Mouse (Mus musculus): ENCODE measurements around the gene Cphx3.
"Not testable (repeated sequence)": the region's sequence is repeated elsewhere in the genome, so short reads cannot be mapped to it uniquely, and the experiment has no call there.

The Cphx3 gene

GRCm38 (mm10) chr14:26081997-26082396, at the start of gene Cphx3:
Cphx3 (plus strand) TSS chr14:26082297.
- DNase-seq (ENCODE audit: low read depth, low spot score) = not testable (repeated sequence)

- DNase-seq (ENCODE audit: low read depth, low spot score) = not testable (repeated sequence)
Observed at GRCm38 (mm10) chr14:26034364-26034763, 47.7 kb upstream of the Cphx3 start.

GRCm38 (mm10) chr14:26035439-26035838, 46.7 kb upstream of the Cphx3 start:
- DNase-seq (ENCODE audit: low read depth, low spot score) = not testable (repeated sequence)

- DNase-seq (ENCODE audit: low read depth, low spot score) = not testable (repeated sequence)
Observed at GRCm38 (mm10) chr14:26042611-26043010, 39.5 kb upstream of the Cphx3 start, which contains the start of gene Gm9780. Gm9780 (minus strand) TSS chr14:26042711.

DNA sequence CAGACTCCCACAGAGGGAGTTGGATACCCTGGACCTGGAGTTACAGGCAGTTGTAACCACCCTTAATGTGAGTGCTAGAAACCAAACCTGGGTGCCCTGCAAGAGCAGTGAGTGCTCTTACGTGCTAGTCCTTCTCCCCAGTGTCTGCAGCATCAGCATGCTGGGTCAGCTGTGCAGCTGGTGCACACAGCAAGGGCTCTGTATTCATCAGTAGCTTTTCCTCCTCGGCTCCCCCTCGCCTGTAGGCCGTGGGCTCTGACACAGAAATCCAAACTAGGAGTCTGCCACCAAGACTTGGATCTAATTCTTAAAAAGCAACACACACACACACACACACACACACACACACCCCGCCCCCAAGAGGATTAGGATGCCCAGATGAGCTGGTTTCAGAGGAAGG, 37.1 kb upstream of the Cphx3 start:
- DNase-seq (ENCODE audit: low read depth, low spot score) = not testable (repeated sequence)

DNA sequence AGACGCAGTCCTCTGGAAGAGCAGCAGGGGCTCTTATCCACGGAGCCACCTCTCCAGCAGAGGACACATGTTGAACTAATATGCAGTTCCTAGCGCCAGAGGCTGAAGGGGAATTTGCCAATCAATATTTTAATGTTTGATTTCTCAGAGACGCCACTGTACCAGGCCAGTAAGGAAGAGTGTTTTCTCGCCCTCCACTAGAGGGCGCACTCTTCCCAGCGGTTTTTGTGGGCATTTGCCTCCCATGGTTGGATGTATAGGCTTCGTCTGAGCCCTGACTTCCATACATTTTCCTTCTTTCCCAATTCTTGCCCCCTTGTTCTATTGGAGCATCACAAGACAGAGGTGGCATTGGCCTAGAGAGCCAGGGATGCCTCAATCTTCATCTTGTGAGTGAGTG, 35.1 kb upstream of the Cphx3 start:
- not testable (repeated sequence) for DNase-seq (ENCODE audit: low read depth, low spot score)

DNA sequence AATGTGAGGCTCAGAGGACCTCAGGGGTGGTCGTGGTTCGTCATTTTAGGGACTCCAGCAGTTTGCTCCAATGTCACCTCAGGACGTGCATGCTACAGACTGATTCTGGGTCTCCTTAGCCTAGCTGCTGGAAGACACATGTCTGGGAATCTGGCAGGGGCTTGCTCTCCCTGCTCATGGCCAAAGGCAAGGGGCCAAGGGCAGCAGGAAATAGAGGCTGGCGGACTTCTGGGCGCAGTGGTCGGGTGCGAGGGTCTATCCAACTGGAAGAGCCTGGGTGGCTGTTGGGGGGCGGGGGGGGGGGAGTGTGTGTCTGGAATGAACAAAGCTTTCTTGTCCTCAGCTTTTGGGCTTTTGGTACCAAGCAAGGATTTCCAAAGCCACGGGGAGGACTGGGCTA, 33.3 kb upstream of the Cphx3 start:
- not testable (repeated sequence) for DNase-seq (ENCODE audit: low read depth, low spot score)

GRCm38 (mm10) chr14:26058184-26058583, 23.9 kb upstream of the Cphx3 start:
- DNase-seq (ENCODE audit: low read depth, low spot score) = not testable (repeated sequence)

- not testable (repeated sequence) for DNase-seq (ENCODE audit: low read depth, low spot score)
Observed at GRCm38 (mm10) chr14:26059362-26059761, 22.7 kb upstream of the Cphx3 start.

DNA sequence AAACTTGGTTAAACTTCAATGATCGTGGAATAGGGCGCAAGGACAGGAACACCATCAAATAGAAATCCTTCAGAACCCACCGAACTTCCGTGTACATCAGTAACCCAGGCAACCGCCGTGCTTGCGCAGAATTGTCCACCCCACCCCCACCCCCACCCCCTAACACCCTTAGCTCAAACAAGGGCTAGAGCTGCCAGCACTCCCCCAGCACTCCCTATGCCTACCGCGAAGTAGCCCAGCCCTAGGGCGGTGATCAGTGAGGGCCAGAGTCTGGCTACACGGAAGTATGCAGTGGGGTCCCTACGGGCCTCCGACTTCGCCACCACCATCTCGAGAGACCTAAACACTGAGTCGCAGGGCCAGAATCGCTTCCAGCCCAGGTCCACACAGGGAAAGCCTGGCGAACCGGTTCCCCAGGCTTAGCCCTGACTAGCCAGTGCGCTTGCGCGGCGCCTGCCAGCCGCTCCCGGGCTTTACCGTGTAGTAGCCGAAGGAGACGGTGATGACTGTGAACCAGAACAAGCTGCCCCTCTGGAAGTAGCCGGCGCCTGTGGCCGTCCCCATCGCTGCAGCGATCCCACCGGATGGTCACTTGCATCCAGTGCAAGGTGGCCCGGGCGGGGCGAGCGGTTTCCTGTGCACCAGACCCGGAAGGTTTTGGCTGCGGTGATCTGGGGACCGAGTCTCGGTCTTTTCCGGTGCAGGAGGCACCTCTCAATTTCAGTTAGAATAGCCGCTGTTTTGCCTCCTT, 15.3 kb upstream of the Cphx3 start:
- DNase-seq (ENCODE audit: low read depth, low spot score) = not testable (repeated sequence)

GRCm38 (mm10) chr14:26067325-26067633, 14.8 kb upstream of the Cphx3 start, which contains the start of gene Tmem254c:
Tmem254c (minus strand) TSS chr14:26067355.
- DNase-seq (ENCODE audit: low read depth, low spot score) = not testable (repeated sequence)

DNA sequence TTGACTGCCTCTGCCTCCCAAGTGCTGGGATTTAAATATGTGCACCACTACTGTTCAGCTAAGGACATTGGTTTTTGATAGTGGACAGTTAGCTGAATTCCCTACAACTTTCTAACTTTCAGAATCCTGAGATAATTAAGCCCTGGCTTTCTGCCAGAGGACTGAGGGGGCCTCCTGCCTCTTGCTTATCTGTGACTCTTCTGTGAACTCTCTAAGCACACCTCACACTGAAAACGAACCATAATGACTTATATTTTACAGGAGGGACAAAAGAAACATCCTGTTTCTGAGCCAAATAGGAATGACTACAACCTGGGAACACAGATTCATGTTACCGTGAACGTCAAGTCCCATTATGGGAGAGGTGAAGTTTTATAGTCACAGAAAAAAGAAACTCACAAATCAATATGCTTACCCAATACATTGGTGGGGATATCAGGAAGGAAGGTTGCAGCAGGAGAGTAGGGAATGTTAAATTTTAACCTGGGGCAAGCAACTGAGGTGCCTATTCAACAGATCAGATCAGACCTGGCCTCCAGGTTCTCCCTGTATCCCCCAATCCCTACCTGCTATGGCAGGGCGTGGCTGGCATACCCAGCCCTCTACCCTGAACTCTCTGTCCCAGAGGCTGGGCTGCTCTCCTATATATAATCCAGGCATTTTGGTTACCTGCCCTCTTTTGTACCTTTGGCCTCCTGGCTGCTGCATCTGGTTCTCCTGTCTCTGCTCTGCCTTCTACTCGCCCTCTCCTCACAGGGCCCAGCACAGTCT, 5.3 kb upstream of the Cphx3 start:
- not testable (repeated sequence) for DNase-seq (ENCODE audit: low read depth, low spot score)

DNA sequence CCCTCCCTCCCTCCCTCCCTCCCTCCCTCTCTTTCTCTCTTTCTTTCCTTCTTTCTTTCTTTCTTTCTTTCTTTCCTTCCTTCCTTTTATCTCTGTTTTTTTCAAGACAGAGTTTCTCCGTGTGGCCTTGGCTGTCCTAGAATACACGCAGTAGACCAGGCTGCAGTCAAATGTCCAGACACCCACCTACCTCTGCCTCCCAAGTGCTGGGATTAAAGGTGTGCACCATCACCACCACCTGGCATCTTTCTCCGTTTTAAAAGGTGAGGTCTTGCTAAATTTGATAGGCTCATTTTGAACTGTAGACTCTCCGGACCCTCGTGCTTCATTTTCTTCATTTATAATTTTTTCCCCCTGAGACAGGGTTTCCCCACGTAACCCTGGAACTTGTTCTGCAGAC, 881 bp upstream of the Cphx3 start, which contains the start of gene Cphx2:
TSS of gene Cphx2 (plus strand) at position 301 of the 400 bp plus-strand sequence.
- DNase-seq (ENCODE audit: low read depth, low spot score) = not testable (repeated sequence)

DNA sequence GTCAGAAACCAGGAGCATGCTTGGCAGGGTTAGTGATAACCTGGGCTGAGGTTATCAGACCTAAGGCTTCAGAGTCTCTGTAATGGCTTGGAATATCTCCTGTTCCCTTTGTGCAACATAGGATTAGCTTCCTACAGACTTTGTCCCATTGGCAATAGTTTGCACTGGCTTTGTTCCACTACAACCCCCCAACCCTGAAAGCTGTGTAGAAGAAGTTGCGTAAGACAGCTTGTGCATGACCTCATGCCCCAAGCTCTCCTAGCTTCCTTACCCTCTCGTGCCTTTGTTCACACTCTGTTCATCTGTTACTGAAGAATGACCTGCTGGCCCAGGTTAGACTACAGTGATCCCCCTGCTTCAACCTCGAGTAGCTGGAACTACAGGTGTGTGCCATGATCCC, 15.5 kb downstream of the Cphx3 start:
- DNase-seq (ENCODE audit: low read depth, low spot score) = not testable (repeated sequence)

DNA sequence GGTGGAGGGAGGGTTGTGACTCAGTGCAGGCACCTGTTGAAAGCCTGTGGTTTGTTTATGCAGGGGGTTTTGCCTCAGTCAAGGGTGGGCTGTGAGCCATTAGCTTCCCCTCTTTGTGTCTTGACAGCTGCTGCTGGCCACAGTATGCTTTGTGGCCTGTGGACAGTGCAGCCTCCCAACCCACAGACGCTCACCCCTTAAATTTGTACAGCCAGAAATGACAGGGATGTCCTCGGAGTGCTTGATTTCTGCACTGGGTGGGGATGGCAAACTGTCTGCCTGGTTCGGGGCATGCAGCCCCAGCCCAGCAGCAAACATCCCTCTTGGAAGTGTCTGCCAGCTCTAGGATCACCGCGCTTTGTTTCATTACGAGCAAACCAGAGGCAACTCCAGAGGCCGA, 36.1 kb downstream of the Cphx3 start, which contains the start of gene Duxbl2:
TSS of gene Duxbl2 (plus strand) at position 200 of the 400 bp plus-strand sequence.
- not testable (repeated sequence) for DNase-seq (ENCODE audit: low read depth, low spot score)

- not testable (repeated sequence) for DNase-seq (ENCODE audit: low read depth, low spot score)
Observed at GRCm38 (mm10) chr14:26118550-26119000, 36.5 kb downstream of the Cphx3 start.

DNA sequence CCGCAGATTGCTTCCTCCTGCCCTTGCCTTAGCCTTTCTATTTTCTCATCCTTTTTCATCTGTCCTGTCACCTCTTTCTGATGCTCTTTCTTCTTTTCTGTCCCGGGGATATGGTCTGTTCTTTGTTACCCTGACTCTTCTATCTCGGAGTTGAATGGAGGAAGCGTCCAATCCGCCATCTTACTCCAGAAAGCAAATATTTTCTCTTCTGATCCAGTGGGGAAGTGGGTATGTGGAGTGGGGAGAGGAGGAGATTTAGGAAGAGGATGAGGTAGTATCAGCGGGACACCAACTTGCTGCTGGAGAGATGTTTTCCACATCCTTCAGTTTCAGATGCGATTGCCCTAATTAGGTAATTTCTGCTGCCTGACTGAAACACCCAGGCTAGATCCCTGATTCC, 37.0 kb downstream of the Cphx3 start:
- not testable (repeated sequence) for DNase-seq (ENCODE audit: low read depth, low spot score)

DNA sequence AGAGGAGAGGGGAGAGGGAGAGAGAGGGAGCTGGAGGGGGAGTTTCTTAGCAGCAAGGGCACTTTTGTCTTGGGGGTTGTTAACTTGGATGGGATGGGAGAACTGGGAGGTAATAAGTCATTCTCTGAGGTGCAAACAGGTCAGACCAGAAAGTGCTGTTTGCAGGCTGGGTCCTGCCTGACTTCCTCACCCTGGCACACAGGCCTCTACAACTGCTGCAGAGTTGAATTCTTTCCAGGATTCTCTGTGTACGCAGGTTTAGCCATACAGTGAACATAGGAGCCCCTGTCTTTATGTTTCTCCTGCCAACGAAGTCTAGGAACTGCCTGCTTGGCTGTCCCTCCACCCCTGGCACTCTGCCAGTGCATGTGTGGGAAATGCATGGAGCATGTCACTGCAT, 65.0 kb downstream of the Cphx3 start:
- not testable (repeated sequence) for DNase-seq (ENCODE audit: low read depth, low spot score)

DNA sequence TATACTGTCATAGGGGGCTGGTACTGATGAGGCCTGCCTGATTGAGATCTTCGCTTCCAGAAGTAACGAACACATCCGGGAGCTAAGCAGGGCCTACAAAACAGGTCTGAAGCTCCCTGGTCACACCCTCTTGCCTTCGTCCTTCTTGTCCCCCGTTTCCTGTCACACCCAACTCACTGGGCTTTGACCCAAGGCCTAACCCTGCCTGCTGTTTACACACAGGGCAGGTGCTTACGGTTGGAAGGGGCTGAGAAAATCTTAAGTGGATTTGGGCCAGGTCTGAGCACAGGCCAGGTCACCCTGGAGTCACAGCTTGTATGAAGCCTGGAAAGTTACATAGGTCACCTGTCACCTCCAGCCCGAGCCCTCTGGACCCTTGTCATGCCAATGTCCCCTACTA, 73.9 kb downstream of the Cphx3 start:
- DNase-seq (ENCODE audit: low read depth, low spot score) = not testable (repeated sequence)

GRCm38 (mm10) chr14:26161156-26161555, 79.1 kb downstream of the Cphx3 start:
- not testable (repeated sequence) for DNase-seq (ENCODE audit: low read depth, low spot score)

DNA sequence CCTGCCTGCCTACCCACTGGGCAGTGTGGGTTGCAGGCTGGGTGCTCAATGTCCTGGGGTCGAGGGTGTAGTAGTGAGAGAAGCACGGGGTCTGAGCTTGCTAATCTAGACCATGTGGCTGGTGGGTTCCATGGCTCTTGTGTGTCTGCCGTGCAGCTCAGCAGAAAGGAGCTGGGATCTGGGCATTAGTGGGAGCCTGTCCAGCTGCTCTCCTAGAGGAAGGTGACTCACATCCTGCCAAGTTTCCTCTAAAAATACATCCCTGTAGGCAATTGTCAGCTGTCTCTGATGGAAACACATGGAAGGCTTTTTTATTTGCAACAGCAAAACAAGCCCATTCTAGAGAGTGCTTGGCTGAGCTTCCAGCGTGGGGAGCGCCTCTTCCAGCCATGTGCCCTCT, 80.3 kb downstream of the Cphx3 start:
- DNase-seq (ENCODE audit: low read depth, low spot score) = not testable (repeated sequence)

- not testable (repeated sequence) for DNase-seq (ENCODE audit: low read depth, low spot score)
Observed at GRCm38 (mm10) chr14:26165266-26165665, 83.2 kb downstream of the Cphx3 start.

All from skeletal muscle tissue, adult 2 months (tissue).